Mouse (Mus musculus) heart, adult 2 months (tissue): ENCODE data around the gene Gm20388. TPM values are rescaled to one million over a fixed set of nuclear protein-coding genes. Genes with fewer than 3 reads are reported as not detected.

ENCODE experiments used
- DNase-seq, 2 experiments: peaks; one replicate each; pipeline ENCODE4 v3.0.0; 2021
- H3K27ac ChIP-seq: fragments of 200-600 bp; 2 replicates; pipeline ENCODE4 v1.8.1; 2022
- H3K27me3 ChIP-seq: fragments of 200-500 bp; 2 replicates; pipeline ENCODE4 v1.6.1; 2012; ENCODE audit warnings: mild to moderate bottlenecking, low read length, inconsistent platforms, mixed read lengths; ENCODE audit not compliant: control insufficient read depth, insufficient read depth
- H3K36me3 ChIP-seq: fragments of 200-500 bp; 2 replicates; pipeline ENCODE4 v1.6.1; 2012; ENCODE audit warnings: low read length, inconsistent platforms; ENCODE audit not compliant: control insufficient read depth, insufficient read depth
- H3K4me1 ChIP-seq: fragments of 200-500 bp; 2 replicates; pipeline ENCODE4 v1.6.1; 2011; ENCODE audit warnings: low read length; ENCODE audit not compliant: control insufficient read depth, insufficient read depth
- H3K4me3 ChIP-seq: fragments of 200-600 bp; 2 replicates; pipeline ENCODE4 v1.8.1; 2022
- H3K79me2 ChIP-seq: fragments of 200-500 bp; replicated peaks from 2 replicates; pipeline ENCODE4 v1.6.1; 2012; ENCODE audit warnings: mild to moderate bottlenecking, inconsistent platforms, low read length, moderate library complexity, mixed read lengths; ENCODE audit not compliant: control insufficient read depth, insufficient read depth
- H3K9ac ChIP-seq: fragments of 200-500 bp; 2 replicates; pipeline ENCODE4 v1.6.1; 2012; ENCODE audit warnings: low read depth, mild to moderate bottlenecking, control low read depth, inconsistent platforms, low read length, mixed read lengths
- CTCF ChIP-seq: fragments of 200-600 bp; IDR thresholded peaks from 2 replicates; pipeline ENCODE4 v1.8.1; 2022; ENCODE audit warnings: antibody characterized with exemption, mild to moderate bottlenecking, moderate library complexity
- EP300 ChIP-seq: fragments of 200-500 bp; IDR thresholded peaks from 2 replicates; pipeline ENCODE4 v1.6.1; 2011; ENCODE audit warnings: low read depth, low read length, control low read depth; ENCODE audit not compliant: insufficient read depth
- POLR2A ChIP-seq: fragments of 200-500 bp; IDR thresholded peaks from 2 replicates; pipeline ENCODE4 v1.6.1; 2011; ENCODE audit warnings: mild to moderate bottlenecking, low read depth, low read length, control low read depth; ENCODE audit not compliant: insufficient read depth
- WGBS: fragments of 180-500 bp; shearing (Covaris S2); methylation state at CpG from one replicate; pipeline ENCODE4 v1.1.7; 2018; 5-methylcytosine and 5-hydroxymethylcytosine counted together
- intact Hi-C: fragments of 180-260 bp; cut with DNase I; formaldehyde crosslinking; loops from one replicate; pipeline ENCODE4 v1.15.1; 2025
- polyA plus RNA-seq: library from polyadenylated mRNA; depleted of rRNA; stranded (reverse); fragments of >200 nt; gene quantifications from 2 replicates; pipeline ENCODE4 v1.2.3, GENCODE M21; 2012
- total RNA-seq, 2 experiments: library from RNA; stranded (reverse); gene quantifications; 2 replicates each; pipeline ENCODE4 v1.2.3; 2021

The Gm20388 gene
- total and polyA plus RNA-seq, 3 experiments, result 1.8 to 32.3 TPM; not detected in 1

DNA sequence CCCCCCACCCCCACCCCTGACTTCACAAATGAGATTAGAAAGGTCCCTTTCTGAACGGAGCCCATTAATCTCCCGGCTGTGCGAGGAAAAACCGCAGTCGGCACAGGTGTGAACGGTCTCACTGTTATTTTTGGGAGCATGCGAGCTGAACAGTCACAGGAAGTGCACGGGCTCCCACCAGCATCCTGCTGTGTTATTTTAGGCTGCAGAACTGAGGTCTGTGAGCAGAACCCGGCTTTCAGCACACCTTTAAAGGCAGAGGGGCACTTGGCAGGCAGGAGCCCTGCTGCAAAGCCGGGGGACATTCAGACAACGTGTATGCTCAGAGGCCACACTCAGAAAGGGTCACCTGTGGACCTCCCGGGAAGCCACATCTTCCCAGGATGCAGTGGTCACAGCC lies 1110.8 kb downstream of the Gm20388 start:
- no peaks in the 10 kb centered on the region for H3K4me1 ChIP-seq
- TF ChIP-seq POLR2A (no peak), CTCF (no peak), EP300 (no peak)

DNA sequence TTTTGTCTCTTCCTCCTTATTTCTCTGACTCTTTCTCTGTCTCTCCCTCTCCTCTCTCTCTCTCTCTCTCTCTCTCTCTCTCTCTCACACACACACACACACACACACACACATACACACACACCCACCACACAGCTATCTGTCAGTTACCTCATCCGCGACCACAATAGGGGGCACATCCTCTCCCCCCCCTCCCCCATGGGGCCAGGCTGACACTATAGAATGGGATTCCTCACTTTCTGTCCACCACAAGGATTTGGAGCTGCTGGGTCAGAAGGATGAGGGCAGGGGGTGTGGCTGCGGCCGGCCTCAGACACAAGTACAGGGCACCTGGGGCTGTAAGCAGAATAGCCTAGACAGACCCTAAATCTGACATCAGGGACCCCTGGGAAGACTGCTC lies 1112.4 kb downstream of the Gm20388 start:
- Histone ChIP-seq H3K4me1 (0 out of 2 replicates have a peak, but pooled peaks cover under 1% of the 10 kb centered on the region), H3K27me3 (no peaks in the 10 kb centered on the region), H3K36me3 (no peaks in the 10 kb centered on the region), H3K79me2 (no peaks in the 10 kb centered on the region), H3K27ac (no peak overlapping the region), H3K9ac (no peak overlapping the region), H3K4me3 (no peak overlapping the region)
- TF ChIP-seq POLR2A, result no peak
- TF ChIP-seq EP300, result no peak
- no peak for TF ChIP-seq CTCF
- no peak for DNase-seq
- intact Hi-C loops, result loop anchor here (5.0 kb wide), 1 partner anchor 59 kb away; the partner anchor contains the start of gene Foxf1
- 87% methylated on average over 4 of the region's 4 CpGs for WGBS

More for the DNA sequence above, 1110.8 kb downstream of the Gm20388 start:
- no peak for DNase-seq
- 13% methylated on average over 12 of the region's 12 CpGs for WGBS
- H3K9ac ChIP-seq, result no peak overlapping the region
- H3K79me2 ChIP-seq, result no peaks in the 10 kb centered on the region
- no peaks in the 10 kb centered on the region for H3K36me3 ChIP-seq
- intact Hi-C loops, result loop anchor here (5.0 kb wide), 1 partner anchor 61 kb away; the partner anchor contains the start of gene Foxf1
- H3K4me3 ChIP-seq, result no peak overlapping the region
- H3K27ac ChIP-seq, result no peak overlapping the region
- peaks cover 3% of the 10 kb centered on the region; the same call in 1 of the 2 replicates for H3K27me3 ChIP-seq

DNA sequence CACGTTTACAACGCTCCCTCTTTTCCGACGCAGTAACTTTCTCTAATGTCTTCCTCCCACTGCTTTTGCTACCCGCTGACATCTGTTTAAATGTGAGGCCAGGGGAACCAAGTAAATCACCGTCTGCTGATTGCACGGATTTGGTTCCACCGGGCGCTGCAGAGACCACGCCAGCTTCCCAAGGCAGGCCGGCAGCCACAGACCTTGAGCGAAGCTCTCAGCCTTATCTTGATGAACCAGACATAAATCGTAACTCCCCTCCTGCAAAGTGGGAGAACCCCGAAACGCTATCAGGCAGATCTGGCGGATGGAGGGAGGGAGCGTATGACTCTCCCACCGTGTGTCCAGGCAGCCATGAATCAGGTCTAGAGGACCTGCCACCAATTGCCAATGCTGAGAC lies 1113.1 kb downstream of the Gm20388 start:
- Histone ChIP-seq H3K4me1 (peaks cover 5% of the 10 kb centered on the region), H3K4me3 (no peak overlapping the region), H3K27ac (no peak overlapping the region), H3K27me3 (no peaks in the 10 kb centered on the region), H3K36me3 (no peaks in the 10 kb centered on the region), H3K79me2 (no peaks in the 10 kb centered on the region), H3K9ac (no peak overlapping the region)
- intact Hi-C loops, result loop anchor here (5.0 kb wide), 1 partner anchor 59 kb away; the partner anchor contains the start of gene Foxf1
- TF ChIP-seq POLR2A (no peak), CTCF (no peak)
- 66% methylated on average over 18 of the region's 18 CpGs for WGBS
- DNase-seq, result no peak

DNA sequence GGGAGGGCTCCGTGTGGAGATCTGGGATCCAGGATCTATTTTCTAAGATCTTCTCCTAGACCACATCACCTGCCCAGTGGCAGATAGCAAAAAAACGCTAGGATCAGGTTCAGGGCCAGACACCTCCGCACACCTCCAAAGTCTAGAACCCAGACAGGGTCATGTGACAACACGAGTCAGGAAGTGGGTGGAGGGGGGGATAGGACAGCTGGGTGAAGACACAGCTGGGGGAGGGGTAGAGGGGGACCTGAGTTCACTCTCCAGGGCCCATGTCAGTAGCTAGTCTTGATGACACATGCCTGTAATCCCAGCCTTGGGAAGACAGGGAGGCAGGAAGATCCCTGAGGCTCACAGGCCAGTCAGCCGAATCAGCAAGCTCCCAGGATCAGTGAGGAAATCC lies 1114.8 kb downstream of the Gm20388 start:
- intact Hi-C loops, result no loop called here
- no peaks in the 10 kb centered on the region for H3K27me3 ChIP-seq
- WGBS, result 67% methylated on average over 5 of the region's 5 CpGs
- no peak overlapping the region for H3K27ac ChIP-seq
- no peak overlapping the region for H3K9ac ChIP-seq
- no peak overlapping the region for H3K4me3 ChIP-seq
- no peaks in the 10 kb centered on the region for H3K36me3 ChIP-seq
- TF ChIP-seq POLR2A (no peak), EP300 (no peak), CTCF (no peak)
- no peak for DNase-seq
- H3K4me1 ChIP-seq, result peaks cover 5% of the 10 kb centered on the region
- H3K79me2 ChIP-seq, result no peaks in the 10 kb centered on the region

DNA sequence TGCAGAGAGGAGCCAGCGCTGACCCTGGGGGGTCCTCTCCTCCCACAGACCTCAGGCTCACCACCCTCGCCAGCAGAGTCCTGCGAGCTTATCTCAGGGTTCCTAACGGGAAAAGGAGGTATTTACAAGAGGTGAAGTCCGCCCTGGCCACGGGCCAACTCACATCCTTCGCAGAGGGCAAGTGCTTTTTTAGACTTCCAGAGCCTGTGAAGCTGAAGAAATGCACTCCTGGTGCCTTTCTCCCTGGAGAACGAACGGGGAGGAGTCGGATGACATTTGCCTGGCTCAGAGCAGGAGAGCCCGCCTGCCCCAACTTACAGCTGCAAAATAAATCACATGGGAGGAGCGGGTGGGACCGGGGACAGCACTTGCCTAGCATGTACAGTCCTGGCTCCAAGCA lies 1117.1 kb downstream of the Gm20388 start:
- TF ChIP-seq EP300 (0 out of 2 replicates have a peak, but pooled peaks have one; percentile 47), POLR2A (no peak), CTCF (no peak)
- peak; percentile 63 for DNase-seq
- H3K4me1 ChIP-seq, result peaks cover 5% of the 10 kb centered on the region
- no peaks in the 10 kb centered on the region for H3K36me3 ChIP-seq
- no peak overlapping the region; the same call in 1 of the 2 replicates for H3K27ac ChIP-seq
- no peaks in the 10 kb centered on the region for H3K79me2 ChIP-seq
- intact Hi-C loops, result no loop called here
- H3K27me3 ChIP-seq, result 0 out of 2 replicates have a peak, but pooled peaks cover 2% of the 10 kb centered on the region
- 12% methylated on average over 13 of the region's 13 CpGs for WGBS
- H3K9ac ChIP-seq, result no peak overlapping the region
- no peak overlapping the region for H3K4me3 ChIP-seq

DNA sequence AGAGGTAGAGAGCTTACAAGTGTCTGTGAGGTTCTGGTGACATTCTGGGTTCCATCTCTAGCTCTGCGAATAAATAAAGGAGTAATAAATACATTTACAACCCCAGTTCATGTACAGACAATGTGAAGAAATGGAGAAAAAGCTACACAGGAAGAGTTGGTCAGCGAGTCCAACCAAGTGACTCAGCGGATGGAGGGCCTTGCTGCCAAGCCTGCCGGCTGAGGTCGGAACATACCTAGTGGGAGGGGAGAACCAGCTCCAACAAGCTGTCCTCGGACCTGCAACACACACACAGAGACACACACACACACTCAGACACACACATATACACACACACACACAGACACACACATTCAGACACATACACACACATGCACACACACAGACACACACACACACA lies 1118.4 kb downstream of the Gm20388 start:
- 0 out of 2 replicates have a peak, but pooled peaks cover 2% of the 10 kb centered on the region for H3K27me3 ChIP-seq
- no peak overlapping the region for H3K27ac ChIP-seq
- no peaks in the 10 kb centered on the region for H3K36me3 ChIP-seq
- intact Hi-C loops, result no loop called here
- DNase-seq, result no peak
- no peak overlapping the region for H3K4me3 ChIP-seq
- no peaks in the 10 kb centered on the region for H3K79me2 ChIP-seq
- no peak overlapping the region for H3K9ac ChIP-seq
- WGBS, result 49% methylated on average over 6 of the region's 6 CpGs
- TF ChIP-seq CTCF (no peak), POLR2A (no peak), EP300 (no peak)
- peaks cover 5% of the 10 kb centered on the region for H3K4me1 ChIP-seq
